Mouse (Mus musculus): ENCODE measurements at regions not wholly inside any gene's neighbourhood (a gene's known extent, or its start where the extent isn't known, plus 50 kb on each side); places are given as distances from the start of the nearest gene placed in this dataset.

DNA sequence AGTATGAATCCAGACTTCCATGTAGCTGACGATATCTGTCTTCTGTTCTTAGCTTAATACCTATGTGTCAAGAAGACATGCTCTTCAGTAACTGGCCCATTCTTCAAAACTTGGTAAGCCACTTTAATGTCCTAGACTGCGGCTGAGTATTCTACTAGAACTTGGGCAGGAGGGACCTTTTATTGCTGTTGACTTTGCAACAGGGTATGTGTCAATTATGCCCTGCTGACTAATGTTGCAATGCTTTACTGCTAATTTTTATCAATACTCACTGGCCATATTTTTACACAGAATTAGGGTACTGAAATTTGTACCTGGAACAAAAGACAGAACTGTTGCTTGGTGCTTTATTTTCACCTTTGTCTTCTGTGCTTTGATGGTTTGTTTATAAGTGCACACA, 746.9 kb downstream of the Ppargc1a start:
- H3K27ac ChIP-seq (ENCODE audit: low read length): no peak overlapping the region

DNA sequence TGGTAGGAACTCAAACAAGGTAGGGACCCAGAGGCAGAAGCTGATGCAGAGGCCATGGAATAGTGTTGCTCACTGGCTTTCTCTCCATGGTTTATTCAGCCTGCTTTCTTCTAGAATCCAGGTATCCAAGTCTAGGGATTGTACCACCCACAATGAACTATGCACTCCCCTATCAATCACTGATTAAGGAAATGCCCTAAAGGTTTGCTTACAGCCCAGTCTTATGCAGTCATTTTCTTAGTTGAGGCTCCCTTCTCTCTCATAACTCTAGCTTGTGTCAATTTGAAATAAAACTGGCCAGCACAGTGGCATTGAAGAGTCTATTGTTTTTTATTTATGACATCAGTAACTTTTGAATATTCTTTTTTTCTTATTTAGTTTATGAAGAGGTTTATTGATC, 747.6 kb downstream of the Ppargc1a start:
- Histone ChIP-seq H3K36me3 (ENCODE audit: control insufficient read depth, insufficient read depth, low read length) (no peaks in the 10 kb centered on the region), H3K9ac (replicated peaks; ENCODE audit: low read depth, low read length) (no peak overlapping the region), H3K27ac (ENCODE audit: low read length) (no peak overlapping the region), H3K27me3 (ENCODE audit: control insufficient read depth, insufficient read depth, low read length) (no peaks in the 10 kb centered on the region), H3K9me3 (ENCODE audit: control insufficient read depth, low read depth, low read length) (no peaks in the 10 kb centered on the region), H3K4me1 (ENCODE audit: control insufficient read depth, insufficient read depth, low read length) (no peaks in the 10 kb centered on the region), H3K4me3 (ENCODE audit: low read depth, low read length) (no peak overlapping the region), H3K4me2 (replicated peaks; ENCODE audit: low read depth, low read length) (no peak overlapping the region)
- no peak for ATAC-seq (ENCODE audit: insufficient number of reproducible peaks, insufficient read depth, low FRiP score, low read depth)

More for the DNA sequence above, 746.9 kb downstream of the Ppargc1a start:
- ATAC-seq (ENCODE audit: insufficient number of reproducible peaks, insufficient read depth, low FRiP score, low read depth): no peak
- Histone ChIP-seq H3K36me3 (ENCODE audit: control insufficient read depth, insufficient read depth, low read length) (no peaks in the 10 kb centered on the region), H3K9me3 (ENCODE audit: control insufficient read depth, low read depth, low read length) (no peaks in the 10 kb centered on the region), H3K27me3 (ENCODE audit: control insufficient read depth, insufficient read depth, low read length) (no peaks in the 10 kb centered on the region), H3K4me3 (ENCODE audit: low read depth, low read length) (no peak overlapping the region), H3K4me2 (replicated peaks; ENCODE audit: low read depth, low read length) (no peak overlapping the region), H3K4me1 (ENCODE audit: control insufficient read depth, insufficient read depth, low read length) (no peaks in the 10 kb centered on the region), H3K9ac (replicated peaks; ENCODE audit: low read depth, low read length) (no peak overlapping the region)
- 77% methylated on average over 2 of the region's 2 CpGs for WGBS

DNA sequence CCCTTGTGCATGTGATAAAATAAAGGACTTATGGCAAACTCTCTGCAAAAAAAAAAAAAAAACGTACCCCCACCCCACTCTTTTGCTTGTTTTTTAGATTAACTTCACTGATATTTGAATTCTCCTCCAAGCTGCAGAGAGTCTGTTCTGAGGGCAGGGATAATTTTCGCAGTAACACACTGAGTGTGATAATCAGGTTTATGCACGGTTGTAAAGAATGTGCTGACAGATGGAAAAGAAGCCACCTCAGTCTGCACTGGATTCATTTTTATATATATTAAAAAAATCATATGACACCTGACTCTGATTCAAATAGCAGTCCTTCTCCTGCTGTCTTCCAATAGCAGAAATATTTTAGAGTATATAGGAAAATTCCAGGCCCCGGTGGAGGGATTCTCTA, 736.5 kb upstream of the Adgra3 start:
- H3K4me1 ChIP-seq (ENCODE audit: control insufficient read depth, insufficient read depth, low read length): no peaks in the 10 kb centered on the region
- no peak overlapping the region for H3K9ac ChIP-seq (replicated peaks; ENCODE audit: low read depth, low read length)
- H3K4me2 ChIP-seq (replicated peaks; ENCODE audit: low read depth, low read length): no peak overlapping the region
- H3K9me3 ChIP-seq (ENCODE audit: control insufficient read depth, low read depth, low read length): no peaks in the 10 kb centered on the region
- no peak overlapping the region for H3K4me3 ChIP-seq (ENCODE audit: low read depth, low read length)
- no peaks in the 10 kb centered on the region for H3K27me3 ChIP-seq (ENCODE audit: control insufficient read depth, insufficient read depth, low read length)
- 67% methylated on average over 4 of the region's 4 CpGs for WGBS
- H3K27ac ChIP-seq (ENCODE audit: low read length): no peak overlapping the region
- no peaks in the 10 kb centered on the region for H3K36me3 ChIP-seq (ENCODE audit: control insufficient read depth, insufficient read depth, low read length)
- ATAC-seq (ENCODE audit: insufficient number of reproducible peaks, insufficient read depth, low FRiP score, low read depth): no peak

DNA sequence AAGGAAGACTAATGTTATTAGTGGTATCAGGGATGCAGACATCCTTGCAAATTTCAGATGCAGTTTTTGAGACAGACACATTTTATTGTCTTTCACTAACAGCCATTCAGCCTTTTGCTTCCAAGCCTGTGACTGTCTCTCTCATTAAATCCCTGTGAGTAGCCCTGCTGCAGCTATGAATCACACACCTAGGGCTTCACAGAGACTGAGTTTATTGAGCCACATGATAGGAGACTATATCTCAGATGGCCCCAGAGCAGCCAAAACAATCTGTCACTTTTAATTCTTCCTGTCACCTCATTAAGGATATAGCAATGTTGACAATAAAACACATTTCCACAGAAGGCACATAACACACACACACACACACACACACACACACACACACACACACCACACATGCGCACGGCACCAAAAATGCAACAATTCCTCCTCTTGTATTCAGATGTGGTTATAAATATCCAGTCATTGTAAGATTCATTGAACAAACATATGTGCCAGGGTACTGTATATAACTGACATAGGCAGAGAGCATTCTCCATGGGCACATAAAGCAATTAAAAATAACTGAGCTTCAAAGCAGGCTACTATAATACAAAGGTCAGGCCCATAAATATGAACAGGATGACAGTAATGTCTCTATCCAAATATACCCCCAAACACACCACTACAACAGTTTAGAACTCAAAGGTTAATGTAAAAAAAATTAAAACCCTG, 735.8 kb upstream of the Adgra3 start:
- H3K27me3 ChIP-seq (ENCODE audit: control insufficient read depth, insufficient read depth, low read length): no peaks in the 10 kb centered on the region
- H3K4me3 ChIP-seq (ENCODE audit: low read depth, low read length): no peak overlapping the region
- H3K4me2 ChIP-seq (replicated peaks; ENCODE audit: low read depth, low read length): no peak overlapping the region
- H3K27ac ChIP-seq (ENCODE audit: low read length): no peak overlapping the region
- 80% methylated on average over 2 of the region's 2 CpGs for WGBS
- H3K36me3 ChIP-seq (ENCODE audit: control insufficient read depth, insufficient read depth, low read length): no peaks in the 10 kb centered on the region
- no peaks in the 10 kb centered on the region for H3K4me1 ChIP-seq (ENCODE audit: control insufficient read depth, insufficient read depth, low read length)
- no peaks in the 10 kb centered on the region for H3K9me3 ChIP-seq (ENCODE audit: control insufficient read depth, low read depth, low read length)
- no peak overlapping the region for H3K9ac ChIP-seq (replicated peaks; ENCODE audit: low read depth, low read length)
- no peak for ATAC-seq (ENCODE audit: insufficient number of reproducible peaks, insufficient read depth, low FRiP score, low read depth)

DNA sequence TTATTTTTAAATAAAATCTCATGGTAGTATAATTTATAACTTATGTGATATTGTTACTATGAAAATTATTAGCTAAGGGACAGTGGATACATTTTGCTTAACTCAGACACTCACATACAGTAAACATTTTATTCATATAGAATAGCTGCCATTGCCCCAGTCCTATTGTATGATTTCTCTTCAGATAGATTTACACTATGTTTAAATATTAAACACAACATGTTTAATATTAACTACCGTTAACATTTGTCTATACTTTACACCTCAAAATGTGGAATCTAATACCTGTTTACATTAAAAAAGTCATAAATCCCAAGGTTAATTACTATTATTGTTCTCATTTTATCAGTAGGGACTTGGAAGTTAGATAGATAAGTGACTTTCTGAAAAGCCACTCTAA, 734.8 kb upstream of the Adgra3 start:
- H3K4me3 ChIP-seq (ENCODE audit: low read depth, low read length): no peak overlapping the region
- H3K36me3 ChIP-seq (ENCODE audit: control insufficient read depth, insufficient read depth, low read length): no peaks in the 10 kb centered on the region
- H3K27ac ChIP-seq (ENCODE audit: low read length): no peak overlapping the region
- H3K4me1 ChIP-seq (ENCODE audit: control insufficient read depth, insufficient read depth, low read length): no peaks in the 10 kb centered on the region
- no peak overlapping the region for H3K9ac ChIP-seq (replicated peaks; ENCODE audit: low read depth, low read length)
- no peak overlapping the region for H3K4me2 ChIP-seq (replicated peaks; ENCODE audit: low read depth, low read length)
- WGBS: 64% methylated on average over 1 of the region's 1 CpGs
- ATAC-seq (ENCODE audit: insufficient number of reproducible peaks, insufficient read depth, low FRiP score, low read depth): no peak
- no peaks in the 10 kb centered on the region for H3K9me3 ChIP-seq (ENCODE audit: control insufficient read depth, low read depth, low read length)
- H3K27me3 ChIP-seq (ENCODE audit: control insufficient read depth, insufficient read depth, low read length): no peaks in the 10 kb centered on the region

DNA sequence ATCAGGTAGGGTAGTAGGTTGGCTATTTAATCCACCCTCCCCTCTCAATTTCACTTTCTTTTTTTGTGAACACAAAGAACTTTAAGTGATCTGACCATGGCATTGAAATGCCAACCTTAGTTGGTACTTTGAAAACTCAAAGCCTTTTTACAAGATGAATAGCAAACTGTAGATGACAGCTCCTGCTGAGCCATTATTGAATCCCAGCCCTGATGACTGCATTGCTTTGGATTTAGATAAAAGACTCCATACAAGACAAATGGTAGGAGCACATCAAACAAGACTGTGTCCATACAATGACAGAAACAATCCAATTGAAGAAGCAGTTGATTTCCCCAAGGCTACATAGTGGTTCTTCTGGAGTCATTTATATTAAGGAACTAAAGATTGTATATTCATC, 726.5 kb upstream of the Adgra3 start:
- H3K36me3 ChIP-seq (ENCODE audit: control insufficient read depth, insufficient read depth, low read length): no peaks in the 10 kb centered on the region
- H3K27ac ChIP-seq (ENCODE audit: low read length): no peak overlapping the region
- H3K4me1 ChIP-seq (ENCODE audit: control insufficient read depth, insufficient read depth, low read length): no peaks in the 10 kb centered on the region
- no peaks in the 10 kb centered on the region for H3K9me3 ChIP-seq (ENCODE audit: control insufficient read depth, low read depth, low read length)
- no peak overlapping the region for H3K9ac ChIP-seq (replicated peaks; ENCODE audit: low read depth, low read length)
- H3K4me3 ChIP-seq (ENCODE audit: low read depth, low read length): no peak overlapping the region
- no peak overlapping the region for H3K4me2 ChIP-seq (replicated peaks; ENCODE audit: low read depth, low read length)
- H3K27me3 ChIP-seq (ENCODE audit: control insufficient read depth, insufficient read depth, low read length): no peaks in the 10 kb centered on the region
- ATAC-seq (ENCODE audit: insufficient number of reproducible peaks, insufficient read depth, low FRiP score, low read depth): no peak

DNA sequence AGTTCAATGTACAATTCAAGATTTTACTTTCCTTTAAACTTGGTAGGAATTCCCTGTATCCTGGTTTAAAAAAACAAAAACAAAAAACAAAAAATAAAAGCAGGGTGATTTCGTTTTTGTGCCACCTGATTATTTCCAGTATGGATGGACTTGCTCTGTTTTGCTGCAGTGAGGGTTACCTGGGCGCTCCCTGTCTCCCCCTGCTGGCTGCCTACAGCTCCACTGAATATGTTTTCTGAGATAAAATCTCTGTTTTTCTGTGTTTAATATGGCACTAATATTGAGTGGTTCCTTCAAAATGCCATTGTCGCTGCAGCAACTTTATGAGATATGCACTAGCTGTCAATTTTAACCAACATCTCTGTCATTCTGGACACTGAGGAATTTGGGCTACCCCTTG, 720.3 kb upstream of the Adgra3 start:
- Histone ChIP-seq H3K36me3 (ENCODE audit: control insufficient read depth, insufficient read depth, low read length) (no peaks in the 10 kb centered on the region), H3K4me1 (ENCODE audit: control insufficient read depth, insufficient read depth, low read length) (no peaks in the 10 kb centered on the region), H3K9ac (replicated peaks; ENCODE audit: low read depth, low read length) (no peak overlapping the region), H3K4me2 (replicated peaks; ENCODE audit: low read depth, low read length) (no peak overlapping the region), H3K27me3 (ENCODE audit: control insufficient read depth, insufficient read depth, low read length) (no peaks in the 10 kb centered on the region), H3K27ac (ENCODE audit: low read length) (no peak overlapping the region), H3K4me3 (ENCODE audit: low read depth, low read length) (no peak overlapping the region), H3K9me3 (ENCODE audit: control insufficient read depth, low read depth, low read length) (no peaks in the 10 kb centered on the region)
- no peak for ATAC-seq (ENCODE audit: insufficient number of reproducible peaks, insufficient read depth, low FRiP score, low read depth)
- 50% methylated on average over 3 of the region's 3 CpGs for WGBS

DNA sequence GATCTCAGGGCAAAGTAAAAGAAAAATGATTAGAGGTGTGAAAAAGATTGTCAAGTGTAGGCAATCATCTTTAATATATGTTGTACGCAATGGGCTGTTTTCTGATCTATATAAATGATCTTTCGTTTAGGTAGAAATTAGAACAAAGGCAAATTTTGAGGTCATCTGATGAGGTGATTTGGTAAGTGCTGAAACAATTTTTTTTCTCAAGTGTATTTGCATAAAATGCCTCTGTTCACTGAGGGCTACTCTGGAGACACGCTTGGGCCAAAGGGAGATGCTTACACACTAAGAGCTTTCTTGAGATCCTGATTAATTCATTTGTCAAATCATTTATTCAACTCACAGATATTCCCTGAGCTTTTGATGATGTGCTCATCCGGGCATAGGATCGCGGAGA, 719.4 kb upstream of the Adgra3 start:
- Histone ChIP-seq H3K27ac (ENCODE audit: low read length) (no peak overlapping the region), H3K9ac (replicated peaks; ENCODE audit: low read depth, low read length) (no peak overlapping the region), H3K4me3 (ENCODE audit: low read depth, low read length) (no peak overlapping the region), H3K4me2 (replicated peaks; ENCODE audit: low read depth, low read length) (no peak overlapping the region), H3K36me3 (ENCODE audit: control insufficient read depth, insufficient read depth, low read length) (no peaks in the 10 kb centered on the region), H3K4me1 (ENCODE audit: control insufficient read depth, insufficient read depth, low read length) (no peaks in the 10 kb centered on the region), H3K27me3 (ENCODE audit: control insufficient read depth, insufficient read depth, low read length) (no peaks in the 10 kb centered on the region), H3K9me3 (ENCODE audit: control insufficient read depth, low read depth, low read length) (no peaks in the 10 kb centered on the region)
- WGBS: 89% methylated on average over 6 of the region's 6 CpGs
- ATAC-seq (ENCODE audit: insufficient number of reproducible peaks, insufficient read depth, low FRiP score, low read depth): no peak

DNA sequence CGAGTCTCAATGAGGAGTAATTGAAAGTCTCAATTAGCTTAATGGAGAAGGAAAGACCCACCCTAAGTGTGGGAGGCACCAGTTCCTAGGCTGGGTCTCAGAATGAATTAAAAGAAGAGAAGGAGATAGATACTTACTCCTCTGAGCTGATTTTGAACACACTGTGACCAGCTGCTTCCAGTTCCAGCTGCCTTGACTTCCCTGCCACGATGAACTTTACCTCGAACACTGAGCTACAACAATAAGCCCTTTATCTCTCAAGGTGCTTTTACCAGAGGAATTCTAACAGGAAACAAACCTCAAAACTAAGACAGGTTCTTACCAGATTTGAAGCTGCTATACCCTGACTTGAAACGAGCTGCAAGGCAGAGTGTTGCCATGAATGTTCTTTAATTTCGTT, 703.5 kb upstream of the Adgra3 start:
- Histone ChIP-seq H3K4me2 (replicated peaks; ENCODE audit: low read depth, low read length) (no peak overlapping the region), H3K9me3 (ENCODE audit: control insufficient read depth, low read depth, low read length) (no peaks in the 10 kb centered on the region), H3K36me3 (ENCODE audit: control insufficient read depth, insufficient read depth, low read length) (no peaks in the 10 kb centered on the region), H3K27ac (ENCODE audit: low read length) (no peak overlapping the region), H3K9ac (replicated peaks; ENCODE audit: low read depth, low read length) (no peak overlapping the region), H3K4me3 (ENCODE audit: low read depth, low read length) (no peak overlapping the region), H3K27me3 (ENCODE audit: control insufficient read depth, insufficient read depth, low read length) (no peaks in the 10 kb centered on the region), H3K4me1 (ENCODE audit: control insufficient read depth, insufficient read depth, low read length) (no peaks in the 10 kb centered on the region)
- no peak for ATAC-seq (ENCODE audit: insufficient number of reproducible peaks, insufficient read depth, low FRiP score, low read depth)
- 76% methylated on average over 5 of the region's 5 CpGs for WGBS
